8 mouse cellular contexts compared by ENCODE assay signal in the genomic region with DNA sequence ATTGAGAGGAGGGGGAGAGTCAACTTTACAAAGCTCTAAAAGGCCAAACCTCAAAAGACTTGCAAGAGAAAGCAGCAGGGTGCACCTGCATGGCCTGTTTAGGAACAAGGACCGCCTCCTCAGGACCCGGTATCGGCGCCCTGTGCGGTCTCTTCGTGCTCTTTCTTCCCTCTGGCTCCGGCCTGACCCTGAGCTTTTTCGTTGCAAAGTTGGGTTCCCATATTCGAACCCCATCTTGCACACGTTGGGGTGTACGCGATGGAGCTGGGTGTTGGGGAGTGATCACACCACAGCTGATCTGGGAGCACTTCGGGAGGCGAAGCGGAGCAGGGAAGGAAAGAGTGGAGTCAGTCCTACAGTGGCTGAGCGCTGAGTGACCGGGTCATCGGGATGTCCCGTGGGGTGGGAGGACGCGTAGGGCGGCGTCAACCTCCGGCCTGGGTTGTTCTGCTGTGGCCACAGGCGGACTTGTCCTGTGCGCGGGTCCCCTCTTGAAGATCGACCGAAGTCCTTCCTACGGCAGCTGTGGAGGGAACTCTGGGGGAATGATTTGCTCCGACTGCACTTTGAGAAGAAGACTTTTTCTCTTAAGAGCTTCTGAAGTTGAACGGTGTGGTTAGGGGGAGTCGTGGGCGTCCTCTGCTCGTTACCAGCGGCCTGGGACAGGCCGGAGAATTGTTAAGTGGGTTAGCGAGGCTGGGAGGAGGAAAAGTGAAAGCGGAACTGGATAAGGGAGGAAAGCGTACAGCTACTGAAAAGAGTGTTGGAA. TPM values are rescaled to one million over a fixed set of nuclear protein-coding genes. Genes with fewer than 3 reads are reported as not detected.
DNase-seq lines count a peak whose midpoint lies in the region; ATAC-seq and TF ChIP-seq lines count a peak whose summit lies in the region.

No protein-coding gene starts in this region.

- no peaks in the 10 kb centered on the region for H3K9me3 ChIP-seq in heart, postnatal 0 days (replicated peaks; ENCODE audit: control insufficient read depth, low read length)

- H3K4me2 ChIP-seq in heart, postnatal 0 days (ENCODE audit: low read depth, low read length) = peak overlapping the region; percentile 71

- WGBS in heart, postnatal 0 days = under 1% methylated on average over 40 of the region's 40 CpGs

- TF ChIP-seq EP300 in heart, postnatal 0 days (IDR thresholded peaks at IDR 0.05; ENCODE audit: low read depth) = no peak

- peak; percentile 42 for DNase-seq in ES-CJ7 (ENCODE audit: low read depth, low spot score)
- DNase-seq in adrenal gland, adult 18-20 months (ENCODE audit: low spot score in 2 of 2) = peak; percentile 74 to 76
- peak; percentile 89 for DNase-seq in heart, postnatal 0 days (ENCODE audit: low spot score)
- DNase-seq in kidney, postnatal 10 days = peak; percentile 88
- DNase-seq in lung, postnatal 4 days = peak; percentile 82 to 87
- DNase-seq in right cerebral cortex, postnatal 10 days (ENCODE audit: low spot score in 2 of 2) = peak; percentile 44 to 63
- no peak for DNase-seq in T-cell, adult 2 months (ENCODE audit: low spot score)

- peak; percentile 71 for ATAC-seq in erythroid progenitor cell, adult 5-6 weeks (replicated peaks; ENCODE audit: low FRiP score, poor library complexity, severe bottlenecking)
- peak; percentile 87 for ATAC-seq in heart, postnatal 0 days (ENCODE audit: insufficient read depth, low read depth)

- peak overlapping the region; percentile 97 for H3K27ac ChIP-seq in heart, postnatal 0 days (ENCODE audit: low read depth)

- no peak for TF ChIP-seq CTCF in heart, postnatal 0 days (IDR thresholded peaks at IDR 0.05; ENCODE audit: low read depth)

- H3K4me1 ChIP-seq in heart, postnatal 0 days (ENCODE audit: control insufficient read depth, insufficient read depth) = peaks cover 29% of the 10 kb centered on the region

- H3K27me3 ChIP-seq in heart, postnatal 0 days (ENCODE audit: control insufficient read depth, insufficient read depth, low read length) = no peaks in the 10 kb centered on the region

- no peaks in the 10 kb centered on the region for H3K36me3 ChIP-seq in heart, postnatal 0 days (replicated peaks; ENCODE audit: control insufficient read depth, insufficient read depth, low read length)

- H3K9ac ChIP-seq in heart, postnatal 0 days (replicated peaks; ENCODE audit: low read depth, low read length) = peak overlapping the region; percentile 79

- H3K4me3 ChIP-seq in heart, postnatal 0 days (ENCODE audit: low read depth, low read length) = peak overlapping the region; percentile 53

RNA-seq across cellular contexts. Expression of a gene that starts 20.9 kb away (rescaled TPM):
- total RNA-seq in adrenal gland, adult 18-20 months (2021) = 100 to 1,000 TPM; 109 to 132 TPM
- 21.8 and 54.4 TPM in 2 replicates for total RNA-seq in erythroid progenitor cell, adult 5-6 weeks (2015; ENCODE audit: low replicate concordance)
- 2.2 and 2.7 TPM in 2 replicates for total RNA-seq in erythroid progenitor cell, adult 5-6 weeks (2017; ENCODE audit: low replicate concordance)
- total RNA-seq in heart, postnatal 0 days (2014; rRNA removed; ENCODE audit: low replicate concordance) = 76.5 and 114 TPM in 2 replicates
- 53.2 and 53.8 TPM in 2 replicates for polyA plus RNA-seq in heart, postnatal 0 days (2015; fragmentation: Nextera tagmentation; extraction: Ambion mirVana)

RNA-seq across cellular contexts. Expression of a gene that starts 26.2 kb away (rescaled TPM):
- under 1 TPM; 0.26 to 0.27 TPM for total RNA-seq in adrenal gland, adult 18-20 months (2021)
- total RNA-seq in erythroid progenitor cell, adult 5-6 weeks (2015; ENCODE audit: low replicate concordance) = not detected in 2 replicates
- not detected in 2 replicates for total RNA-seq in erythroid progenitor cell, adult 5-6 weeks (2017; ENCODE audit: low replicate concordance)
- total RNA-seq in heart, postnatal 0 days (2014; rRNA removed; ENCODE audit: low replicate concordance) = not detected in 2 replicates
- polyA plus RNA-seq in heart, postnatal 0 days (2015; fragmentation: Nextera tagmentation; extraction: Ambion mirVana) = 0.45 and 0.52 TPM in 2 replicates
